ENCODE assay signal across 15 mouse cellular contexts in genomic region chr12:84207209-84207817, GRCm38 (mm10). TPM values are rescaled to one million over a fixed set of nuclear protein-coding genes. Genes with fewer than 3 reads are reported as not detected.
A peak's percentile ranks its signal among the peaks of the same experiment; 100 is the strongest.
DNase-seq lines count a peak whose midpoint lies in the region; ATAC-seq and TF ChIP-seq lines count a peak whose summit lies in the region.
"Had no signal": no experiment of that assay in that cellular context is flagged by ENCODE, and none has a peak within 500 bp of the region (broad histone marks: within the 10 kb centered on the region; RNA-seq: fewer than 3 reads in every experiment).

No protein-coding gene starts in this region.

- no peaks in the 10 kb centered on the region for H3K27me3 ChIP-seq in kidney, embryonic 15.5 days
- peaks cover 33% of the 10 kb centered on the region for H3K27me3 ChIP-seq in E14TG2a.4 (ENCODE audit: insufficient read depth, low read length)
- no peaks in the 10 kb centered on the region for H3K27me3 ChIP-seq in liver, embryonic 12.5 days (replicated peaks)
- H3K27me3 ChIP-seq: embryonic facial prominence, embryonic 12.5 days; neural tube, embryonic 12.5 days had no signal

- H3K4me3 ChIP-seq in gastrocnemius, adult 2 months = no peak overlapping the region
- no peak overlapping the region for H3K4me3 ChIP-seq in kidney, embryonic 15.5 days (replicated peaks)
- H3K4me3 ChIP-seq in E14TG2a.4 (replicated peaks; ENCODE audit: low read length) = peak overlapping the region; percentile 33
- H3K4me3 ChIP-seq in liver, embryonic 12.5 days = no peak overlapping the region
- H3K4me3 ChIP-seq: embryonic facial prominence, embryonic 12.5 days; neural tube, embryonic 12.5 days had no signal

- 87% methylated on average over 18 of the region's 18 CpGs for WGBS in kidney, embryonic 15.5 days
- 63% methylated on average over 18 of the region's 18 CpGs for whole genome bisulfite sequencing in liver, embryonic 12.5 days (ENCODE audit: insufficient replicate concordance)

- H3K9me3 ChIP-seq in kidney, embryonic 15.5 days (replicated peaks) = no peaks in the 10 kb centered on the region
- H3K9me3 ChIP-seq in E14TG2a.4 (ENCODE audit: low read length) = no peaks in the 10 kb centered on the region
- H3K9me3 ChIP-seq in liver, embryonic 12.5 days (replicated peaks) = no peaks in the 10 kb centered on the region
- H3K9me3 ChIP-seq: embryonic facial prominence, embryonic 12.5 days; neural tube, embryonic 12.5 days had no signal

- DNase-seq in gastrocnemius, adult 2 months = peak; percentile 50
- no peak for DNase-seq in gastrocnemius, postnatal 10 days
- peak; percentile 63 to 65 for DNase-seq in kidney, postnatal 25 days
- DNase-seq in urinary bladder, adult 2 months (ENCODE audit: low spot score) = no peak
- DNase-seq: cerebellum, adult 9-10 months; left cerebral cortex, postnatal 4 days had no signal

- H3K27ac ChIP-seq in gastrocnemius, adult 2 months = peak overlapping the region; percentile 50
- no peak overlapping the region for H3K27ac ChIP-seq in kidney, embryonic 15.5 days
- H3K27ac ChIP-seq in liver, embryonic 12.5 days = peak overlapping the region; percentile 100
- H3K27ac ChIP-seq: embryonic facial prominence, embryonic 12.5 days; neural tube, embryonic 12.5 days had no signal

- H3K36me3 ChIP-seq in kidney, embryonic 15.5 days = no peaks in the 10 kb centered on the region
- peaks cover 12% of the 10 kb centered on the region for H3K36me3 ChIP-seq in E14TG2a.4 (ENCODE audit: insufficient read depth, low read length)
- peaks cover 14% of the 10 kb centered on the region; the same call in 1 of the 2 replicates for H3K36me3 ChIP-seq in liver, embryonic 12.5 days
- H3K36me3 ChIP-seq: embryonic facial prominence, embryonic 12.5 days; neural tube, embryonic 12.5 days had no signal

- no peak overlapping the region for H3K4me2 ChIP-seq in kidney, embryonic 15.5 days
- H3K4me2 ChIP-seq in liver, embryonic 12.5 days = peak overlapping the region; percentile 83
- H3K4me2 ChIP-seq: embryonic facial prominence, embryonic 12.5 days; midbrain, embryonic 11.5 days; neural tube, embryonic 12.5 days had no signal

- intact Hi-C loops in gastrocnemius, adult 2 months (cut with DNase I) = no loop called here

- H3K9ac ChIP-seq in kidney, embryonic 15.5 days = no peak overlapping the region
- H3K9ac ChIP-seq in liver, embryonic 12.5 days = peak overlapping the region; percentile 55
- H3K9ac ChIP-seq: embryonic facial prominence, embryonic 12.5 days had no signal

- H3K4me1 ChIP-seq in kidney, embryonic 15.5 days = peaks cover 79% of the 10 kb centered on the region
- peaks cover 100% of the 10 kb centered on the region for H3K4me1 ChIP-seq in E14TG2a.4 (replicated peaks; ENCODE audit: low read depth, low read length)
- H3K4me1 ChIP-seq in liver, embryonic 12.5 days = peaks cover 95% of the 10 kb centered on the region

- TF ChIP-seq CTCF in gastrocnemius, adult 2 months (IDR thresholded peaks at IDR 0.05) = no peak
- no peak for TF ChIP-seq CTCF in E14TG2a.4 (conservative IDR thresholded peaks at IDR 0.05; ENCODE audit: low read length)

- no peak for ATAC-seq in kidney, embryonic 15.5 days (replicated peaks; ENCODE audit: low FRiP score)
- no peak for ATAC-seq in liver, embryonic 12.5 days
- ATAC-seq in megakaryocyte progenitor cell, adult 5-6 weeks (replicated peaks; ENCODE audit: poor library complexity) = no peak
- ATAC-seq: forebrain, embryonic 14.5 days; hindbrain, embryonic 16.5 days had no signal

RNA-seq across cellular contexts. Expression of gene Elmsan1, which starts 11.4 kb away (rescaled TPM):
- 10 to 100 TPM; 10.2 to 11.9 TPM for total RNA-seq in gastrocnemius, adult 2 months (2021)
- total RNA-seq in gastrocnemius, postnatal 10 days (2021) = 10 to 100 TPM; 15.6 to 18.5 TPM
- 8.7 and 10.8 TPM in 2 replicates for polyA plus RNA-seq in kidney, embryonic 15.5 days (2015; fragmentation: Nextera tagmentation; extraction: Ambion mirVana)
- 6.9 and 8.0 TPM in 2 replicates for polyA plus RNA-seq in liver, embryonic 12.5 days (2016; fragmentation: Nextera tagmentation; extraction: Ambion mirVana)
- 13.7 and 14.1 TPM in 2 replicates for total RNA-seq in megakaryocyte progenitor cell, adult 5-6 weeks (2015)
- total RNA-seq in megakaryocyte progenitor cell, adult 5-6 weeks (2017) = 11.5 and 15.2 TPM in 2 replicates
- 11.9 and 16.0 TPM in 2 replicates for polyA plus RNA-seq in urinary bladder, adult 2 months (2012; rRNA removed)

RNA-seq across cellular contexts. Expression of gene Pnma1, which starts 59.0 kb away (rescaled TPM):
- under 1 TPM; 0.10 to 0.17 TPM for total RNA-seq in gastrocnemius, adult 2 months (2021)
- total RNA-seq in gastrocnemius, postnatal 10 days (2021) = under 1 TPM; 0.23 to 0.54 TPM
- polyA plus RNA-seq in kidney, embryonic 15.5 days (2015; fragmentation: Nextera tagmentation; extraction: Ambion mirVana) = 1.00 and 1.0 TPM in 2 replicates
- polyA plus RNA-seq in liver, embryonic 12.5 days (2016; fragmentation: Nextera tagmentation; extraction: Ambion mirVana) = 0.08 and 0.20 TPM in 2 replicates
- 0.15 TPM in 2 replicates for total RNA-seq in megakaryocyte progenitor cell, adult 5-6 weeks (2015)
- 0.24 and 0.62 TPM in 2 replicates for total RNA-seq in megakaryocyte progenitor cell, adult 5-6 weeks (2017)
- 0.19 and 0.34 TPM in 2 replicates for polyA plus RNA-seq in urinary bladder, adult 2 months (2012; rRNA removed)

Comparison
In these comparisons a context has a peak if more than half of its experiments do, and no peak if none do; other contexts are left out.
1. DNase-seq: peak in gastrocnemius, adult 2 months (single experiment) and kidney, postnatal 25 days (2 of 2); none in gastrocnemius, postnatal 10 days (single experiment) and urinary bladder, adult 2 months (single experiment).